Mouse (Mus musculus) liver, embryonic 11.5 days (tissue): ENCODE measurements at regions not wholly inside any gene's neighbourhood (a gene's known extent, or its start where the extent isn't known, plus 50 kb on each side); places are given as distances from the start of the nearest gene placed in this dataset.

Experiments
- ATAC-seq: fragments of 200-750 bp; cut with Nextera tagmentation; replicated peaks from 2 replicates; pipeline ENCODE4 v1.8.0; 2017; ENCODE audit warnings: moderate number of reproducible peaks, mild to moderate bottlenecking, moderate TSS enrichment, moderate library complexity; ENCODE audit not compliant: low FRiP score
- DNase-seq: peaks from one replicate; pipeline ENCODE4 v3.0.0-alpha.2; 2017; ENCODE audit warnings: low spot score
- H3K27ac ChIP-seq: fragments of 300-500 bp; sonication (generic); 2 replicates; pipeline ENCODE4 v1.5.1; 2014; ENCODE audit warnings: mild to moderate bottlenecking, low read depth, low read length, control low read depth
- H3K27me3 ChIP-seq: fragments of 300-500 bp; sonication (generic); replicated peaks from 2 replicates; pipeline ENCODE4 v1.6.1; 2014; ENCODE audit warnings: low read length, mixed read lengths; ENCODE audit not compliant: control insufficient read depth, insufficient read depth
- H3K36me3 ChIP-seq: fragments of 300-500 bp; sonication (generic); 2 replicates; pipeline ENCODE4 v1.6.1; 2014; ENCODE audit warnings: mild to moderate bottlenecking, low read length, moderate library complexity, mixed read lengths; ENCODE audit not compliant: control insufficient read depth, insufficient read depth
- H3K4me1 ChIP-seq: fragments of 300-500 bp; sonication (generic); replicated peaks from 2 replicates; pipeline ENCODE4 v1.6.1; 2014; ENCODE audit warnings: low read length, mixed read lengths; ENCODE audit not compliant: control insufficient read depth, insufficient read depth
- H3K4me2 ChIP-seq: fragments of 300-500 bp; sonication (generic); 2 replicates; pipeline ENCODE4 v1.6.1; 2014; ENCODE audit warnings: mild to moderate bottlenecking, control low read depth, moderate library complexity
- H3K4me3 ChIP-seq: fragments of 300-500 bp; sonication (generic); 2 replicates; pipeline ENCODE4 v1.5.1; 2014; ENCODE audit warnings: low read depth, low read length, control low read depth
- H3K9ac ChIP-seq: fragments of 300-500 bp; sonication (generic); 2 replicates; pipeline ENCODE4 v1.6.1; 2014; ENCODE audit warnings: low read depth, low read length, control low read depth
- H3K9me3 ChIP-seq: fragments of 300-500 bp; sonication (generic); 2 replicates; pipeline ENCODE4 v1.6.1; 2016; ENCODE audit warnings: low read length, inconsistent platforms, mixed read lengths; ENCODE audit not compliant: control insufficient read depth
- WGBS: fragments of 180-500 bp; shearing (Covaris S2); extraction: QIAGEN DNeasy Blood & Tissue Kit; methylation state at CpG from one replicate; pipeline ENCODE4 v1.1.7; 2014; 5-methylcytosine and 5-hydroxymethylcytosine counted together

DNA sequence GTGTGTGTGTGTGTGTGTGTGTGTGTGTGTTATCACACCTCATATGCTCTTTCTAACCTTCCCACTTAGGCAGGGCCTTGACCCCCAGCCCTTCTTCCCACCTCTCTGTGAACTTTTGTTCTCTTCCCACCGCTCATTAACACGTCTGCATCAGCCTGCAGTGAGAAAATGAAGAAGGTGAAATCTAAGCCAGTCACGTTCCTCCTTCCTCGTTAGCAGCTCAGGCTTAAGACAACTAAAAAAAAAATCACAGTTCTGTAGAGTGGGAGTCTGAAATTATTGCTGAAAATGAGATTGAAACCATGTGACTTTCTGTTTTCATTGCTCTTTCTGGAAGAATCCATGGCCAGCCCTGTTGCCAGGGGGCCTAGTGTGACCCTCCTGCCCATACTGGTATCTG, 420.7 kb downstream of the Pdcd6ip start:
- no peaks in the 10 kb centered on the region for H3K36me3 ChIP-seq
- 40% methylated on average over 4 of the region's 4 CpGs for WGBS
- H3K27ac ChIP-seq = no peak overlapping the region
- no peak overlapping the region for H3K9ac ChIP-seq
- DNase-seq (no peak), ATAC-seq (no peak)
- H3K4me3 ChIP-seq = no peak overlapping the region
- H3K27me3 ChIP-seq = no peaks in the 10 kb centered on the region
- no peak overlapping the region for H3K4me2 ChIP-seq
- no peaks in the 10 kb centered on the region for H3K9me3 ChIP-seq
- no peaks in the 10 kb centered on the region for H3K4me1 ChIP-seq

DNA sequence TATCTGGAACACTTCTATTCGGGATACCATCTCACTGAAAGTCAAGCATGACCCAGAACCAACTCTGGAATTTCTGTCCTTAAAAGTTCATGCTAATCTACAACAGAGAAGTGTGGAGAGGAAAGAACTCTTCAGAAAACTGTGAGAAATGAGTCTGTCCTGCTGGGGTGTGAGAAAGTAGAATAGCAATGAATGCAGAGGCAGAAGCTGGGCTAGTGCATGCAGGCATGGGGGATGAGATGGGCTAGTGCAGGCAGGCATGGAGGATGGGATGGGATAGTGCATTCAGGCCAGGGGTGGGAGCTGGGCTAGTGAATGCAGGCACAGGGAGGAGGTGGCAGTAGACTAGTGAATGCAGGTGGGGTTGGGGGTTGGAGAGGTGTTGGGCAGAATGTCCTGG, 424.8 kb downstream of the Pdcd6ip start:
- Histone ChIP-seq H3K36me3 (no peaks in the 10 kb centered on the region), H3K27me3 (no peaks in the 10 kb centered on the region), H3K9me3 (no peaks in the 10 kb centered on the region), H3K9ac (no peak overlapping the region), H3K4me2 (no peak overlapping the region), H3K4me1 (no peaks in the 10 kb centered on the region), H3K27ac (no peak overlapping the region), H3K4me3 (no peak overlapping the region)
- DNase-seq (no peak), ATAC-seq (no peak)
- WGBS = 39% methylated on average over 1 of the region's 1 CpGs

DNA sequence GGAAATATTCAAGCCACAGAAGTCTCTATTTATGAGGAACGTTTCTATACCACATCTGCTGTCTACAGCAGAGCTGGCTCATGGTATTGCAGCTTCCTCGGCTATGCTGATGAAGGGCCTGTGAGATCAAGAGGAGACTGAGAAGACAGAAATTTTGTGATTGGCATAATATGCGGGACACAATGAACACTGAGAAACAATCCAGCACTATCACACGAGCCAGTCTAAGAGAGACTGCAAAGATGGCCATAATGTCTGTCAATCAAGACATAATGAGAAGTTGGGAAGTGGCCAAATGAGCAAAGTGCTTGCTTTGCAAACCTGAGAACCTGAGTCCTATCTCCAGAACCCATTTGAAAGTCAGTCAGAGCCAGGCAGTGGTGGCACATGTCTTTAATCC, 437.5 kb downstream of the Pdcd6ip start:
- Histone ChIP-seq H3K27me3 (no peaks in the 10 kb centered on the region), H3K4me1 (no peaks in the 10 kb centered on the region), H3K4me3 (no peak overlapping the region), H3K36me3 (no peaks in the 10 kb centered on the region), H3K9me3 (no peaks in the 10 kb centered on the region), H3K9ac (no peak overlapping the region), H3K27ac (no peak overlapping the region), H3K4me2 (no peak overlapping the region)
- 72% methylated on average over 4 of the region's 4 CpGs for WGBS
- ATAC-seq (no peak), DNase-seq (no peak)

DNA sequence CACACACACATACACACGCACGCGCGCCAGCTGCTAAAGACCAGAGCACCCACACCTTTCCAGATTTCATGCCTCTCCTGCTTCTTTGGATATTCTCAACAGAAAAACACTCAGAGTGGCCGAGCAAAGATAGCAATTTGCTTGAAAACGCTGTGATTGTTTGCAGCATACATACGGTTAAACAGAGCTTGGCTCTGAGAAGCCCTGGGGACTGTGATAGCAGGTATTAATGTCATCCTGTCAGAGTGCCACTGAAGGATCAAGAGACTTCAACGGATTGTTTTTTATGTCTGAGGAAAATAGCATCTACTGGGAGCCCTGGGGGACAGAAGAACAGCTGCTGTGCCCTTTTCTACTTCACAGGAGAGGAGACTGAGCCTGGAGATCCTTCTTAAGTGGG, 440.4 kb downstream of the Pdcd6ip start:
- no peak overlapping the region for H3K4me3 ChIP-seq
- no peak overlapping the region for H3K4me2 ChIP-seq
- no peak overlapping the region for H3K27ac ChIP-seq
- no peaks in the 10 kb centered on the region for H3K36me3 ChIP-seq
- no peaks in the 10 kb centered on the region; the same call in 1 of the 2 replicates for H3K9me3 ChIP-seq
- DNase-seq (no peak), ATAC-seq (no peak)
- no peak overlapping the region for H3K9ac ChIP-seq
- WGBS = 76% methylated on average over 8 of the region's 8 CpGs
- no peaks in the 10 kb centered on the region for H3K27me3 ChIP-seq
- no peaks in the 10 kb centered on the region for H3K4me1 ChIP-seq

DNA sequence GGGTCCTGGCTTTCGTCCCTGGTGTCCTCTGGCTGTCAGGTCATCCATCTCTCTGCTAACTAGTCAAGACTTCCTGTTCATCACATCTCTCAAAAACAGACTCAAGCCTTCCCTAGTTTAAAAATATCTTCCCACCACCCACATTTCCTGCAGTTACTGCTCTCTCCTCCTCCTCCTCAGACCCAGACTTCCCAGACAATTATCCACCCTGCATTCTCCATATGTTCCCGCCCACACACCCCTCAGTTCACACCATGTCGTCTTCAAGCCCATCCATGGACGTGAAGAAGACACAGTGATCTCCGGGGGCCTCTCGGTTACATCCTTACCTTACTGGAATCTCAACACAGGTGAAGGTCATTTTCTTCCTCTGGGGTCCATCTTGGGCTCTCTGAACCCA, 444.4 kb downstream of the Pdcd6ip start:
- Histone ChIP-seq H3K9me3 (no peaks in the 10 kb centered on the region; the same call in 1 of the 2 replicates), H3K9ac (no peak overlapping the region), H3K4me1 (no peaks in the 10 kb centered on the region), H3K4me2 (no peak overlapping the region), H3K4me3 (no peak overlapping the region), H3K36me3 (no peaks in the 10 kb centered on the region), H3K27me3 (no peaks in the 10 kb centered on the region), H3K27ac (no peak overlapping the region)
- DNase-seq (no peak), ATAC-seq (no peak)
- WGBS = 70% methylated on average over 6 of the region's 6 CpGs

DNA sequence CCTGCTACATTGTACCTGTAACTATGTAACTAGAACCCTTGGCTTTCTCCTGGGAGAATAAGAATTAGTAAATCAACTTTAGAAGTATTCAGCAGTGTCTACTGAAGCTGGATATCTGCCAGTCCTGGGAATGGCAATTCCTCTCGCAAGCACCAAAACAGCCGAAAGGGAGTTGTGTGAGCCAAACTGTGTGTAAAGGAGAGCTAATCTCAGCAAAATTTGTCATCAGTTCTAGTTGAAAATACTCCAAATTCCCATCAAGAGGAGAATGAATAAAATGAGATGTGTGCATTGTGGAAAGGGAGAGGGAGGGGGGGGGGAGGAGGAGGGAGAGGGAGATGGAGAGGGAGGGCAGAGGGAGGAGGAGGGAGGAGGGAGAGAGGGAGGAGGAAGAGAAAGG, 447.8 kb downstream of the Pdcd6ip start:
- Histone ChIP-seq H3K27me3 (no peaks in the 10 kb centered on the region), H3K9me3 (no peaks in the 10 kb centered on the region; the same call in 1 of the 2 replicates), H3K36me3 (no peaks in the 10 kb centered on the region), H3K4me3 (no peak overlapping the region), H3K9ac (no peak overlapping the region), H3K4me2 (no peak overlapping the region), H3K27ac (no peak overlapping the region), H3K4me1 (no peaks in the 10 kb centered on the region)
- ATAC-seq (no peak), DNase-seq (no peak)
- 82% methylated on average over 2 of the region's 2 CpGs for WGBS

DNA sequence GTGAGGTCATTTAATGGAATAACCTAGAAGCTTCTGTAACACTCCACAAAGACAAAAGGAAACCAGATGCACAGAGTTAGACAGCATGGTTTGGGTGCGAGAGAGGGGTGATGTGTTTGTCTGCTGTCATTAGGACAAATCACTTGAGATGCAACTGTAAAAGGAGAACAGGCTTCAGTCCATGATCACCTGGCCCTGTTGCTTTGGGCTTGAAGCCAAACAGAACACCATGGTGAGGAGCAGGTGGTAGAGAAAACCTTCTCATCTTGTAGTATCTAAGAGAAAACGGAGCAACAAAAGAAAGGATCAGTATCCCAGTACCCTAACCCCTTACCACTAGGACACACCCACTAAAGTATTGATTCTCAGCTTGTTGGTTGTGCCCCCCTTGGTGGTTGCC, 449.5 kb downstream of the Pdcd6ip start:
- Histone ChIP-seq H3K4me2 (no peak overlapping the region), H3K27ac (no peak overlapping the region), H3K4me1 (no peaks in the 10 kb centered on the region), H3K9me3 (no peaks in the 10 kb centered on the region), H3K27me3 (no peaks in the 10 kb centered on the region), H3K4me3 (no peak overlapping the region), H3K36me3 (no peaks in the 10 kb centered on the region), H3K9ac (no peak overlapping the region)
- 69% methylated on average over 2 of the region's 2 CpGs for WGBS
- ATAC-seq = no peak
- no peak for DNase-seq

DNA sequence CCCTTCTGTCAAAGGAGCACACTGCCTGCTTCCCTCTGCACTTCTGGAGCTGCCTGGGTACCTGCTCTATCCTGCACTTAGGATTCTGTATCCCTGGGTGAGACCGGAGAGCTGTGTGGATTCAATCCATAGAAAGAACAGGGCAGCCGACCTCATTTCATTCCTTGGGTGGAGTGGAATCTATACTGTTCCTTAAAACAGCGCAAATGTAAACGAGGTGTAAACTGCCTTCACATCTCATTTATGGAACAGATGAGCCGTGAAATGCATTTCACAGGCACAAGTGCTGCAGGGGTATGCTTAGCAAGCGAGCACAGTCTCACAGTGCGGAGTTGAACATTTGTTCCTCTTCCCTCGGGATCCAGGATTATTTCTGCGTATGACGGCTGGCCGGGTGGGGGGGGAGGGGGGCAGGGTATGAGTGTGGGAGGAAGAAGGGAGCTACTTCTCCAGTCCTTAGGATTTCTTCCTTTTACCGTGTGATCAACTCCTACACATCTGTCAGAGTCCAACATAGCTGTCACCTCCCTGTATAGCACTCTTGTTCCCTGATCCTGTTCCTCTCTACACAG, 459.3 kb downstream of the Pdcd6ip start:
- no peak for ATAC-seq
- no peak overlapping the region for H3K27ac ChIP-seq
- no peaks in the 10 kb centered on the region for H3K4me1 ChIP-seq
- no peaks in the 10 kb centered on the region for H3K27me3 ChIP-seq
- no peak for DNase-seq
- H3K9me3 ChIP-seq = no peaks in the 10 kb centered on the region
- WGBS = 73% methylated on average over 12 of the region's 12 CpGs
- no peak overlapping the region for H3K4me2 ChIP-seq
- H3K36me3 ChIP-seq = no peaks in the 10 kb centered on the region
- H3K4me3 ChIP-seq = no peak overlapping the region
- H3K9ac ChIP-seq = no peak overlapping the region

DNA sequence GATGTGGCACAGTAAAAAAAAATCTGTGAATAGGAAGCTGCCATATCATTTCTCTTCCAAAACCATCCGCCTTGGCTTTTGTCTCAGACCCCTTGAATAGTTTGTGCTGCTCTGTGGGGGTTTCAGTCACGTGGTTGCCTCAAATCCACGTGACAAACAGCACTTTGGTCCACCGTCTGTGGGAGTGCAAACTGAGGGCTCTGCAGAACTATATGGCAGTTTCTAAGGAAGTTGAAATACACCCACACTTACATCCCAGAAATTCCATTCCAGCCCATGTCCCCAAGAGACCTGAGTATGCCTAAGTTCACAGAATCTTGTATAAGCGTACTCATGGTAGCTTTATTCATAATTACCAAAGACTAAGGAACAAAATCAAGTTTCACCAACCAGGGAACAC, 460.1 kb downstream of the Pdcd6ip start:
- WGBS = 64% methylated on average over 5 of the region's 5 CpGs
- no peak for DNase-seq

More for the DNA sequence above, 460.1 kb downstream of the Pdcd6ip start:
- Histone ChIP-seq H3K4me1 (no peaks in the 10 kb centered on the region), H3K27me3 (no peaks in the 10 kb centered on the region), H3K9me3 (no peaks in the 10 kb centered on the region), H3K36me3 (no peaks in the 10 kb centered on the region), H3K9ac (no peak overlapping the region), H3K27ac (no peak overlapping the region), H3K4me3 (no peak overlapping the region), H3K4me2 (no peak overlapping the region)
- ATAC-seq = no peak
